Comparison of ENCODE assay signal across 9 mouse cellular contexts in genomic region chr12:80223511-80223910, GRCm38 (mm10). TPM values are rescaled to one million over a fixed set of nuclear protein-coding genes. Genes with fewer than 3 reads are reported as not detected.
DNase-seq lines count a peak whose midpoint lies in the region; ATAC-seq and TF ChIP-seq lines count a peak whose summit lies in the region.
"Had no signal": no experiment of that assay in that cellular context is flagged by ENCODE, and none has a peak within 500 bp of the region (broad histone marks: within the 10 kb centered on the region; RNA-seq: fewer than 3 reads in every experiment).

No protein-coding gene starts in this region.

- no peak for TF ChIP-seq CTCF in embryonic fibroblast, embryonic 13.5 days (IDR thresholded peaks at IDR 0.05; ENCODE audit: borderline replicate concordance, insufficient read depth, low read length)

- no peak overlapping the region for H3K27ac ChIP-seq in neural tube, embryonic 11.5 days (ENCODE audit: low read depth, low read length)
- H3K27ac ChIP-seq in embryonic fibroblast, embryonic 13.5 days (ENCODE audit: insufficient read depth, low read length), result peak overlapping the region; percentile 82
- no peak overlapping the region for H3K27ac ChIP-seq in hindbrain, embryonic 11.5 days (ENCODE audit: low read depth, low read length)
- H3K27ac ChIP-seq: liver, embryonic 13.5 days had no signal

- no peak for TF ChIP-seq POLR2A in embryonic fibroblast, embryonic 13.5 days (IDR thresholded peaks at IDR 0.05; ENCODE audit: low read depth, low read length)

- no peak overlapping the region for H3K4me2 ChIP-seq in neural tube, embryonic 11.5 days (ENCODE audit: low read depth)
- no peak overlapping the region for H3K4me2 ChIP-seq in hindbrain, embryonic 11.5 days (replicated peaks; ENCODE audit: low read depth, low read length)
- H3K4me2 ChIP-seq: liver, embryonic 13.5 days had no signal

- peak; percentile 17 for DNase-seq in neural tube, embryonic 11.5 days (ENCODE audit: low spot score)
- no peak for DNase-seq in neural tube, embryonic 10.5 days (ENCODE audit: extremely low spot score, low spot score)
- DNase-seq in hindbrain, embryonic 11.5 days (ENCODE audit: low spot score), result no peak
- DNase-seq in skeletal muscle tissue, adult 2 months (ENCODE audit: low read depth, low spot score), result peak; percentile 49
- DNase-seq in right cerebral cortex, adult 2 months (ENCODE audit: low spot score in 2 of 2), result no peak
- DNase-seq in frontal cortex, postnatal 14 days (ENCODE audit: low spot score in 2 of 2), result no peak
- DNase-seq: liver, embryonic 13.5 days had no signal

- 42% methylated on average over 8 of the region's 8 CpGs for WGBS in neural tube, embryonic 11.5 days
- WGBS in hindbrain, embryonic 11.5 days, result 34% methylated on average over 8 of the region's 8 CpGs

- ATAC-seq in neural tube, embryonic 11.5 days (ENCODE audit: insufficient read depth, low FRiP score, low TSS enrichment), result no peak
- ATAC-seq in hindbrain, embryonic 11.5 days (ENCODE audit: low FRiP score), result peak; percentile 72; the same call in 1 of the 2 replicates
- ATAC-seq in megakaryocyte, adult 5-6 weeks (ENCODE audit: poor library complexity, severe bottlenecking), result no peak

- no peaks in the 10 kb centered on the region for H3K9me3 ChIP-seq in neural tube, embryonic 11.5 days (ENCODE audit: control insufficient read depth, low read length)
- no peaks in the 10 kb centered on the region for H3K9me3 ChIP-seq in hindbrain, embryonic 11.5 days (ENCODE audit: control insufficient read depth, low read length)
- H3K9me3 ChIP-seq: liver, embryonic 13.5 days had no signal

- H3K36me3 ChIP-seq in neural tube, embryonic 11.5 days (ENCODE audit: control insufficient read depth, insufficient read depth, low read length), result no peaks in the 10 kb centered on the region; the same call in 1 of the 2 replicates
- no peaks in the 10 kb centered on the region for H3K36me3 ChIP-seq in hindbrain, embryonic 11.5 days (ENCODE audit: control insufficient read depth, insufficient read depth, low read length)
- H3K36me3 ChIP-seq: liver, embryonic 13.5 days had no signal

- H3K27me3 ChIP-seq in neural tube, embryonic 11.5 days (ENCODE audit: control insufficient read depth, insufficient read depth, low read length), result no peaks in the 10 kb centered on the region
- H3K27me3 ChIP-seq in hindbrain, embryonic 11.5 days (ENCODE audit: control insufficient read depth, insufficient read depth, low read length), result no peaks in the 10 kb centered on the region
- H3K27me3 ChIP-seq: liver, embryonic 13.5 days had no signal

- H3K4me3 ChIP-seq in neural tube, embryonic 11.5 days (ENCODE audit: low read depth, low read length), result no peak overlapping the region
- H3K4me3 ChIP-seq in embryonic fibroblast, embryonic 13.5 days (ENCODE audit: insufficient read depth, low read length), result no peak overlapping the region
- no peak overlapping the region for H3K4me3 ChIP-seq in hindbrain, embryonic 11.5 days (ENCODE audit: low read depth, low read length)
- H3K4me3 ChIP-seq: liver, embryonic 13.5 days had no signal

- H3K9ac ChIP-seq in neural tube, embryonic 11.5 days (ENCODE audit: low read length), result no peak overlapping the region
- H3K9ac ChIP-seq in hindbrain, embryonic 11.5 days (ENCODE audit: low read depth, low read length), result no peak overlapping the region
- H3K9ac ChIP-seq: liver, embryonic 13.5 days had no signal

- H3K4me1 ChIP-seq in neural tube, embryonic 11.5 days (ENCODE audit: control insufficient read depth, insufficient read depth, low read length), result peaks cover 23% of the 10 kb centered on the region
- H3K4me1 ChIP-seq in embryonic fibroblast, embryonic 13.5 days (ENCODE audit: control insufficient read depth, insufficient read depth, low read length), result peaks cover 61% of the 10 kb centered on the region
- peaks cover 6% of the 10 kb centered on the region; the same call in 1 of the 2 replicates for H3K4me1 ChIP-seq in hindbrain, embryonic 11.5 days (replicated peaks; ENCODE audit: control insufficient read depth, insufficient read depth, low read length)

RNA-seq across cellular contexts. Expression of gene Actn1, which starts 36.7 kb away (rescaled TPM):
- 20.6 and 26.4 TPM in 2 replicates for polyA plus RNA-seq in neural tube, embryonic 11.5 days (2014; fragmentation: Nextera tagmentation; extraction: Ambion mirVana)
- 488 and 794 TPM in 2 replicates for polyA plus RNA-seq in embryonic fibroblast, embryonic 13.5 days (2011; ENCODE audit: insufficient read length, low read depth, missing spikeins)
- 19.1 and 23.4 TPM in 2 replicates for polyA plus RNA-seq in hindbrain, embryonic 11.5 days (2014; fragmentation: Nextera tagmentation; extraction: Ambion mirVana)
- 31.2 and 38.6 TPM in 2 replicates for total RNA-seq in megakaryocyte, adult 5-6 weeks (2015)
- 30.9 and 52.5 TPM in 2 replicates for total RNA-seq in megakaryocyte, adult 5-6 weeks (2017)

Comparison
In these comparisons a context has a peak if more than half of its experiments do, and no peak if none do; other contexts are left out.
1. DNase-seq: peak in neural tube, embryonic 11.5 days (single experiment) and skeletal muscle tissue, adult 2 months (single experiment); none in neural tube, embryonic 10.5 days (single experiment), hindbrain, embryonic 11.5 days (single experiment), right cerebral cortex, adult 2 months (0 of 2) and frontal cortex, postnatal 14 days (0 of 2).
2. RNA of gene Actn1, which starts 36.7 kb away (polyA plus RNA-seq): 488 to 794 TPM in embryonic fibroblast, embryonic 13.5 days; 19.1 to 23.4 TPM in hindbrain, embryonic 11.5 days and 20.6 to 26.4 TPM in neural tube, embryonic 11.5 days; every median in the first group is over 10 times any median in the second.